Mouse (Mus musculus): ENCODE results near the gene Cfap206. TPM values are rescaled to one million over a fixed set of nuclear protein-coding genes. Genes with fewer than 3 reads are reported as not detected.

Gene Cfap206
- polyA plus RNA-seq, 1 experiment from 2014 or later: 0.14 TPM

GRCm38 (mm10) chr4:34724306-34724705, 5.7 kb downstream of the Cfap206 start:
- Histone ChIP-seq H3K9me3 (replicated peaks; ENCODE audit: control insufficient read depth, low read length) (peaks cover 5% of the 10 kb centered on the region), H3K36me3 (ENCODE audit: control insufficient read depth, insufficient read depth, low read length) (no peaks in the 10 kb centered on the region), H3K4me1 (ENCODE audit: control insufficient read depth, insufficient read depth, low read length) (no peaks in the 10 kb centered on the region), H3K27me3 (ENCODE audit: control insufficient read depth, insufficient read depth, low read length) (no peaks in the 10 kb centered on the region), H3K9ac (ENCODE audit: low read depth, low read length) (no peak overlapping the region), H3K4me2 (no peak overlapping the region), H3K4me3 (ENCODE audit: low read depth, low read length) (no peak overlapping the region), H3K27ac (ENCODE audit: low read depth, low read length) (no peak overlapping the region)
- 59% methylated on average over 4 of the region's 4 CpGs for whole genome bisulfite sequencing (ENCODE audit: insufficient replicate concordance)
- ATAC-seq (replicated peaks; ENCODE audit: insufficient number of reproducible peaks, low FRiP score, low TSS enrichment): no peak

DNA sequence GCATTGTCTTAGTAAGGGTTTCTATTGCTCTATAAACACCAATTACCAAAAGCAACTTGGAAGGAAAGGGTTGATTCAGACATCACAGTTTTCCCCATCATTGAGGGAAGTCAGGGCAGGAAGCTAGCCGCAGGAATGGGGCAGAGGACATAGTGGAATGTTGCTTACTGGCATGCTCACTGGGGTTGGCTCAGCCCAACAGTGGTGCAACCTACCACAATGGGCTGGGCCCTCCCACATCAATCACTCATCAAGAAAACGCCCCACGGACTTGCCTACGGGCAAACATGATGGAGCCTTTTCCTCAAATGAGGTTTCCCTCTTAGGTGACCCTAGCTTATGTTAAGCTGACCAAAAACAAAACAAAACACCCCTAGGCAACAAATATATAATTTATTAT, 6.8 kb downstream of the Cfap206 start:
- H3K4me2 ChIP-seq: no peak overlapping the region
- WGBS (ENCODE audit: insufficient replicate concordance): 75% methylated on average over 4 of the region's 4 CpGs
- H3K27ac ChIP-seq (ENCODE audit: low read depth, low read length): no peak overlapping the region
- no peak overlapping the region for H3K4me3 ChIP-seq (ENCODE audit: low read depth, low read length)
- no peak overlapping the region for H3K9ac ChIP-seq (ENCODE audit: low read depth, low read length)
- no peaks in the 10 kb centered on the region for H3K4me1 ChIP-seq (ENCODE audit: control insufficient read depth, insufficient read depth, low read length)
- H3K36me3 ChIP-seq (ENCODE audit: control insufficient read depth, insufficient read depth, low read length): no peaks in the 10 kb centered on the region
- no peaks in the 10 kb centered on the region for H3K27me3 ChIP-seq (ENCODE audit: control insufficient read depth, insufficient read depth, low read length)
- no peak for ATAC-seq (replicated peaks; ENCODE audit: insufficient number of reproducible peaks, low FRiP score, low TSS enrichment)
- H3K9me3 ChIP-seq (replicated peaks; ENCODE audit: control insufficient read depth, low read length): peaks cover 5% of the 10 kb centered on the region

- no peak overlapping the region for H3K9ac ChIP-seq (ENCODE audit: low read depth, low read length)
- no peak overlapping the region for H3K27ac ChIP-seq (ENCODE audit: low read depth, low read length)
- no peak for ATAC-seq (replicated peaks; ENCODE audit: insufficient number of reproducible peaks, low FRiP score, low TSS enrichment)
- WGBS (ENCODE audit: insufficient replicate concordance): 82% methylated on average over 7 of the region's 7 CpGs
- no peaks in the 10 kb centered on the region for H3K4me1 ChIP-seq (ENCODE audit: control insufficient read depth, insufficient read depth, low read length)
- H3K9me3 ChIP-seq (replicated peaks; ENCODE audit: control insufficient read depth, low read length): peaks cover 5% of the 10 kb centered on the region
- H3K4me3 ChIP-seq (ENCODE audit: low read depth, low read length): no peak overlapping the region
- H3K27me3 ChIP-seq (ENCODE audit: control insufficient read depth, insufficient read depth, low read length): no peaks in the 10 kb centered on the region
- H3K4me2 ChIP-seq: no peak overlapping the region
- no peaks in the 10 kb centered on the region for H3K36me3 ChIP-seq (ENCODE audit: control insufficient read depth, insufficient read depth, low read length)
These were observed 9.7 kb downstream of the Cfap206 start for GRCm38 (mm10) chr4:34720127-34720895.

GRCm38 (mm10) chr4:34719421-34719820, 10.6 kb downstream of the Cfap206 start:
- no peak for ATAC-seq (replicated peaks; ENCODE audit: insufficient number of reproducible peaks, low FRiP score, low TSS enrichment)
- Histone ChIP-seq H3K36me3 (ENCODE audit: control insufficient read depth, insufficient read depth, low read length) (no peaks in the 10 kb centered on the region), H3K27me3 (ENCODE audit: control insufficient read depth, insufficient read depth, low read length) (no peaks in the 10 kb centered on the region), H3K27ac (ENCODE audit: low read depth, low read length) (no peak overlapping the region), H3K4me3 (ENCODE audit: low read depth, low read length) (no peak overlapping the region), H3K4me2 (no peak overlapping the region), H3K9me3 (replicated peaks; ENCODE audit: control insufficient read depth, low read length) (peaks cover 5% of the 10 kb centered on the region), H3K4me1 (ENCODE audit: control insufficient read depth, insufficient read depth, low read length) (no peaks in the 10 kb centered on the region), H3K9ac (ENCODE audit: low read depth, low read length) (no peak overlapping the region)
- WGBS (ENCODE audit: insufficient replicate concordance): 94% methylated on average over 12 of the region's 12 CpGs

- H3K9me3 ChIP-seq (replicated peaks; ENCODE audit: control insufficient read depth, low read length): peaks cover 1% of the 10 kb centered on the region
These were observed 14.9 kb downstream of the Cfap206 start for GRCm38 (mm10) chr4:34715062-34715461.

GRCm38 (mm10) chr4:34708127-34708526, 21.9 kb downstream of the Cfap206 start:
- H3K36me3 ChIP-seq (ENCODE audit: control insufficient read depth, insufficient read depth, low read length): no peaks in the 10 kb centered on the region
- H3K27me3 ChIP-seq (ENCODE audit: control insufficient read depth, insufficient read depth, low read length): no peaks in the 10 kb centered on the region
- no peaks in the 10 kb centered on the region for H3K4me1 ChIP-seq (ENCODE audit: control insufficient read depth, insufficient read depth, low read length)
- no peak overlapping the region for H3K27ac ChIP-seq (ENCODE audit: low read depth, low read length)
- no peaks in the 10 kb centered on the region for H3K9me3 ChIP-seq (replicated peaks; ENCODE audit: control insufficient read depth, low read length)
- no peak for ATAC-seq (replicated peaks; ENCODE audit: insufficient number of reproducible peaks, low FRiP score, low TSS enrichment)
- WGBS (ENCODE audit: insufficient replicate concordance): 65% methylated on average over 3 of the region's 3 CpGs
- no peak overlapping the region for H3K9ac ChIP-seq (ENCODE audit: low read depth, low read length)
- no peak overlapping the region for H3K4me3 ChIP-seq (ENCODE audit: low read depth, low read length)
- no peak overlapping the region for H3K4me2 ChIP-seq

More at GRCm38 (mm10) chr4:34715062-34715461, 14.9 kb downstream of the Cfap206 start:
- no peaks in the 10 kb centered on the region for H3K4me1 ChIP-seq (ENCODE audit: control insufficient read depth, insufficient read depth, low read length)
- H3K9ac ChIP-seq (ENCODE audit: low read depth, low read length): no peak overlapping the region
- no peak overlapping the region for H3K4me2 ChIP-seq
- no peaks in the 10 kb centered on the region for H3K27me3 ChIP-seq (ENCODE audit: control insufficient read depth, insufficient read depth, low read length)
- H3K27ac ChIP-seq (ENCODE audit: low read depth, low read length): no peak overlapping the region
- no peak overlapping the region for H3K4me3 ChIP-seq (ENCODE audit: low read depth, low read length)
- 90% methylated on average over 1 of the region's 1 CpGs for WGBS (ENCODE audit: insufficient replicate concordance)
- ATAC-seq (replicated peaks; ENCODE audit: insufficient number of reproducible peaks, low FRiP score, low TSS enrichment): no peak
- H3K36me3 ChIP-seq (ENCODE audit: control insufficient read depth, insufficient read depth, low read length): no peaks in the 10 kb centered on the region

GRCm38 (mm10) chr4:34707248-34707647, 22.8 kb downstream of the Cfap206 start:
- H3K36me3 ChIP-seq (ENCODE audit: control insufficient read depth, insufficient read depth, low read length): no peaks in the 10 kb centered on the region
- H3K4me2 ChIP-seq: no peak overlapping the region
- H3K27ac ChIP-seq (ENCODE audit: low read depth, low read length): no peak overlapping the region
- H3K27me3 ChIP-seq (ENCODE audit: control insufficient read depth, insufficient read depth, low read length): no peaks in the 10 kb centered on the region
- 75% methylated on average over 3 of the region's 3 CpGs for WGBS (ENCODE audit: insufficient replicate concordance)
- H3K4me1 ChIP-seq (ENCODE audit: control insufficient read depth, insufficient read depth, low read length): no peaks in the 10 kb centered on the region
- no peak overlapping the region for H3K4me3 ChIP-seq (ENCODE audit: low read depth, low read length)
- no peak for ATAC-seq (replicated peaks; ENCODE audit: insufficient number of reproducible peaks, low FRiP score, low TSS enrichment)
- H3K9ac ChIP-seq (ENCODE audit: low read depth, low read length): no peak overlapping the region
- H3K9me3 ChIP-seq (replicated peaks; ENCODE audit: control insufficient read depth, low read length): no peaks in the 10 kb centered on the region

- 67% methylated on average over 4 of the region's 4 CpGs for WGBS (ENCODE audit: insufficient replicate concordance)
- Histone ChIP-seq H3K4me2 (no peak overlapping the region), H3K27me3 (ENCODE audit: control insufficient read depth, insufficient read depth, low read length) (no peaks in the 10 kb centered on the region), H3K4me1 (ENCODE audit: control insufficient read depth, insufficient read depth, low read length) (no peaks in the 10 kb centered on the region), H3K27ac (ENCODE audit: low read depth, low read length) (no peak overlapping the region), H3K9ac (ENCODE audit: low read depth, low read length) (no peak overlapping the region), H3K36me3 (ENCODE audit: control insufficient read depth, insufficient read depth, low read length) (no peaks in the 10 kb centered on the region), H3K9me3 (replicated peaks; ENCODE audit: control insufficient read depth, low read length) (no peaks in the 10 kb centered on the region), H3K4me3 (ENCODE audit: low read depth, low read length) (no peak overlapping the region)
- no peak for ATAC-seq (replicated peaks; ENCODE audit: insufficient number of reproducible peaks, low FRiP score, low TSS enrichment)
These were observed 27.0 kb downstream of the Cfap206 start for GRCm38 (mm10) chr4:34703029-34703428.

GRCm38 (mm10) chr4:34702231-34702630, 27.8 kb downstream of the Cfap206 start:
- Histone ChIP-seq H3K27me3 (ENCODE audit: control insufficient read depth, insufficient read depth, low read length) (no peaks in the 10 kb centered on the region), H3K4me1 (ENCODE audit: control insufficient read depth, insufficient read depth, low read length) (no peaks in the 10 kb centered on the region), H3K4me2 (no peak overlapping the region), H3K9me3 (replicated peaks; ENCODE audit: control insufficient read depth, low read length) (no peaks in the 10 kb centered on the region), H3K36me3 (ENCODE audit: control insufficient read depth, insufficient read depth, low read length) (no peaks in the 10 kb centered on the region), H3K27ac (ENCODE audit: low read depth, low read length) (no peak overlapping the region), H3K9ac (ENCODE audit: low read depth, low read length) (no peak overlapping the region), H3K4me3 (ENCODE audit: low read depth, low read length) (no peak overlapping the region)
- no peak for ATAC-seq (replicated peaks; ENCODE audit: insufficient number of reproducible peaks, low FRiP score, low TSS enrichment)
- 92% methylated on average over 11 of the region's 11 CpGs for WGBS (ENCODE audit: insufficient replicate concordance)
